Mouse (Mus musculus): Measurements from ENCODE around the gene Them7. TPM values are rescaled to one million over a fixed set of nuclear protein-coding genes. Genes with fewer than 3 reads are reported as not detected.

Them7 gene
- polyA plus RNA-seq, 1 experiment from 2014 or later = not detected

GRCm38 (mm10) chr2:105399085-105399891 is 175.2 kb downstream of the Them7 start, which contains the start of gene Rcn1:
Gene Rcn1 (minus strand): TSS chr2:105399319.
- no peaks in the 10 kb centered on the region for H3K36me3 ChIP-seq (ENCODE audit: control insufficient read depth, insufficient read depth)
- peak within 1 kb of the TSS; percentile 63 for H3K4me3 ChIP-seq (replicated peaks; ENCODE audit: low read length)
- H3K4me1 ChIP-seq (replicated peaks; ENCODE audit: control insufficient read depth, insufficient read depth, low read length) = peaks cover 10% of the 10 kb centered on the region; the same call in 1 of the 2 replicates
- WGBS = under 1% methylated on average over 56 of the region's 57 CpGs
- peak within 1 kb of the TSS; percentile 71 for H3K9ac ChIP-seq (replicated peaks; ENCODE audit: low read depth, low read length)
- H3K27me3 ChIP-seq (replicated peaks; ENCODE audit: control insufficient read depth, insufficient read depth, low read length) = no peaks in the 10 kb centered on the region
- peak within 1 kb of the TSS; percentile 80 for H3K4me2 ChIP-seq (ENCODE audit: low read length)
- peak; percentile 93 for ATAC-seq
- peak within 1 kb of the TSS; percentile 29 for H3K27ac ChIP-seq (ENCODE audit: low read length)
- H3K9me3 ChIP-seq (ENCODE audit: control insufficient read depth, low read length) = no peaks in the 10 kb centered on the region

GRCm38 (mm10) chr2:105400558-105400957 is 176.4 kb downstream of the Them7 start:
- Histone ChIP-seq H3K4me1 (replicated peaks; ENCODE audit: control insufficient read depth, insufficient read depth, low read length) (peaks cover 10% of the 10 kb centered on the region; the same call in 1 of the 2 replicates), H3K9me3 (ENCODE audit: control insufficient read depth, low read length) (no peaks in the 10 kb centered on the region), H3K27ac (ENCODE audit: low read length) (no peak overlapping the region), H3K36me3 (ENCODE audit: control insufficient read depth, insufficient read depth) (no peaks in the 10 kb centered on the region), H3K9ac (replicated peaks; ENCODE audit: low read depth, low read length) (no peak overlapping the region), H3K27me3 (replicated peaks; ENCODE audit: control insufficient read depth, insufficient read depth, low read length) (peaks cover 3% of the 10 kb centered on the region; the same call in 1 of the 2 replicates), H3K4me2 (ENCODE audit: low read length) (no peak overlapping the region), H3K4me3 (replicated peaks; ENCODE audit: low read length) (no peak overlapping the region)
- 88% methylated on average over 4 of the region's 4 CpGs for WGBS
- no peak for ATAC-seq

GRCm38 (mm10) chr2:105402180-105402579 is 178.1 kb downstream of the Them7 start:
- peaks cover 10% of the 10 kb centered on the region; the same call in 1 of the 2 replicates for H3K4me1 ChIP-seq (replicated peaks; ENCODE audit: control insufficient read depth, insufficient read depth, low read length)
- ATAC-seq = no peak
- no peak overlapping the region for H3K4me2 ChIP-seq (ENCODE audit: low read length)
- H3K9me3 ChIP-seq (ENCODE audit: control insufficient read depth, low read length) = no peaks in the 10 kb centered on the region
- no peak overlapping the region for H3K9ac ChIP-seq (replicated peaks; ENCODE audit: low read depth, low read length)
- 86% methylated on average over 2 of the region's 2 CpGs for WGBS
- H3K27ac ChIP-seq (ENCODE audit: low read length) = no peak overlapping the region
- H3K27me3 ChIP-seq (replicated peaks; ENCODE audit: control insufficient read depth, insufficient read depth, low read length) = peaks cover 3% of the 10 kb centered on the region; the same call in 1 of the 2 replicates
- no peaks in the 10 kb centered on the region for H3K36me3 ChIP-seq (ENCODE audit: control insufficient read depth, insufficient read depth)
- H3K4me3 ChIP-seq (replicated peaks; ENCODE audit: low read length) = no peak overlapping the region

- H3K4me3 ChIP-seq (replicated peaks; ENCODE audit: low read length) = no peak overlapping the region
- no peak overlapping the region for H3K27ac ChIP-seq (ENCODE audit: low read length)
- no peaks in the 10 kb centered on the region for H3K4me1 ChIP-seq (replicated peaks; ENCODE audit: control insufficient read depth, insufficient read depth, low read length)
- H3K9me3 ChIP-seq (ENCODE audit: control insufficient read depth, low read length) = no peaks in the 10 kb centered on the region
- 40% methylated on average over 4 of the region's 4 CpGs for WGBS
- peaks cover 5% of the 10 kb centered on the region; the same call in 1 of the 2 replicates for H3K27me3 ChIP-seq (replicated peaks; ENCODE audit: control insufficient read depth, insufficient read depth, low read length)
- H3K4me2 ChIP-seq (ENCODE audit: low read length) = no peak overlapping the region
- H3K36me3 ChIP-seq (ENCODE audit: control insufficient read depth, insufficient read depth) = no peaks in the 10 kb centered on the region
- ATAC-seq = no peak
- no peak overlapping the region for H3K9ac ChIP-seq (replicated peaks; ENCODE audit: low read depth, low read length)
Measured at GRCm38 (mm10) chr2:105408511-105408910, 184.4 kb downstream of the Them7 start.

- ATAC-seq = no peak
- whole genome bisulfite sequencing = 94% methylated on average over 1 of the region's 1 CpGs
Measured at GRCm38 (mm10) chr2:105409253-105409652, 185.1 kb downstream of the Them7 start.

GRCm38 (mm10) chr2:105414309-105414708 is 190.2 kb downstream of the Them7 start:
- H3K27me3 ChIP-seq (replicated peaks; ENCODE audit: control insufficient read depth, insufficient read depth, low read length) = 0 out of 2 replicates have a peak, but pooled peaks cover 2% of the 10 kb centered on the region
- no peak overlapping the region for H3K4me2 ChIP-seq (ENCODE audit: low read length)
- WGBS = 90% methylated on average over 2 of the region's 2 CpGs
- H3K9me3 ChIP-seq (ENCODE audit: control insufficient read depth, low read length) = no peaks in the 10 kb centered on the region
- no peak overlapping the region for H3K9ac ChIP-seq (replicated peaks; ENCODE audit: low read depth, low read length)
- H3K4me1 ChIP-seq (replicated peaks; ENCODE audit: control insufficient read depth, insufficient read depth, low read length) = peaks cover 18% of the 10 kb centered on the region
- no peak overlapping the region for H3K27ac ChIP-seq (ENCODE audit: low read length)
- H3K36me3 ChIP-seq (ENCODE audit: control insufficient read depth, insufficient read depth) = no peaks in the 10 kb centered on the region
- no peak overlapping the region for H3K4me3 ChIP-seq (replicated peaks; ENCODE audit: low read length)
- ATAC-seq = no peak

More at GRCm38 (mm10) chr2:105409253-105409652, 185.1 kb downstream of the Them7 start:
- H3K4me2 ChIP-seq (ENCODE audit: low read length) = no peak overlapping the region
- H3K9ac ChIP-seq (replicated peaks; ENCODE audit: low read depth, low read length) = no peak overlapping the region
- no peak overlapping the region for H3K4me3 ChIP-seq (replicated peaks; ENCODE audit: low read length)
- no peak overlapping the region for H3K27ac ChIP-seq (ENCODE audit: low read length)
- H3K36me3 ChIP-seq (ENCODE audit: control insufficient read depth, insufficient read depth) = no peaks in the 10 kb centered on the region
- H3K27me3 ChIP-seq (replicated peaks; ENCODE audit: control insufficient read depth, insufficient read depth, low read length) = peaks cover 5% of the 10 kb centered on the region; the same call in 1 of the 2 replicates
- H3K4me1 ChIP-seq (replicated peaks; ENCODE audit: control insufficient read depth, insufficient read depth, low read length) = no peaks in the 10 kb centered on the region
- H3K9me3 ChIP-seq (ENCODE audit: control insufficient read depth, low read length) = no peaks in the 10 kb centered on the region

GRCm38 (mm10) chr2:105416046-105416659 is 192.0 kb downstream of the Them7 start:
- Histone ChIP-seq H3K9ac (replicated peaks; ENCODE audit: low read depth, low read length) (no peak overlapping the region), H3K4me1 (replicated peaks; ENCODE audit: control insufficient read depth, insufficient read depth, low read length) (peaks cover 18% of the 10 kb centered on the region), H3K36me3 (ENCODE audit: control insufficient read depth, insufficient read depth) (no peaks in the 10 kb centered on the region), H3K4me2 (ENCODE audit: low read length) (no peak overlapping the region), H3K4me3 (replicated peaks; ENCODE audit: low read length) (no peak overlapping the region), H3K27me3 (replicated peaks; ENCODE audit: control insufficient read depth, insufficient read depth, low read length) (0 out of 2 replicates have a peak, but pooled peaks cover 2% of the 10 kb centered on the region), H3K9me3 (ENCODE audit: control insufficient read depth, low read length) (no peaks in the 10 kb centered on the region), H3K27ac (ENCODE audit: low read length) (no peak overlapping the region; the same call in 1 of the 2 replicates)
- 48% methylated on average over 7 of the region's 7 CpGs for WGBS
- peak; percentile 80 for ATAC-seq

- Histone ChIP-seq H3K4me3 (replicated peaks; ENCODE audit: low read length) (no peak overlapping the region), H3K4me1 (replicated peaks; ENCODE audit: control insufficient read depth, insufficient read depth, low read length) (peaks cover 18% of the 10 kb centered on the region), H3K9me3 (ENCODE audit: control insufficient read depth, low read length) (no peaks in the 10 kb centered on the region), H3K9ac (replicated peaks; ENCODE audit: low read depth, low read length) (no peak overlapping the region), H3K27me3 (replicated peaks; ENCODE audit: control insufficient read depth, insufficient read depth, low read length) (0 out of 2 replicates have a peak, but pooled peaks cover 2% of the 10 kb centered on the region), H3K27ac (ENCODE audit: low read length) (peak overlapping the region; percentile 10; the same call in 1 of the 2 replicates), H3K4me2 (ENCODE audit: low read length) (no peak overlapping the region), H3K36me3 (ENCODE audit: control insufficient read depth, insufficient read depth) (no peaks in the 10 kb centered on the region)
- WGBS = 31% methylated on average over 8 of the region's 8 CpGs
- peak; percentile 67 for ATAC-seq
Measured at GRCm38 (mm10) chr2:105416660-105417348, 192.7 kb downstream of the Them7 start.

- Histone ChIP-seq H3K4me3 (replicated peaks; ENCODE audit: low read length) (no peak overlapping the region), H3K4me1 (replicated peaks; ENCODE audit: control insufficient read depth, insufficient read depth, low read length) (peaks cover 18% of the 10 kb centered on the region), H3K27me3 (replicated peaks; ENCODE audit: control insufficient read depth, insufficient read depth, low read length) (no peaks in the 10 kb centered on the region), H3K36me3 (ENCODE audit: control insufficient read depth, insufficient read depth) (no peaks in the 10 kb centered on the region), H3K9ac (replicated peaks; ENCODE audit: low read depth, low read length) (no peak overlapping the region), H3K27ac (ENCODE audit: low read length) (no peak overlapping the region), H3K9me3 (ENCODE audit: control insufficient read depth, low read length) (no peaks in the 10 kb centered on the region), H3K4me2 (ENCODE audit: low read length) (no peak overlapping the region)
- WGBS = 91% methylated on average over 5 of the region's 5 CpGs
- no peak for ATAC-seq
Measured at GRCm38 (mm10) chr2:105417663-105418062, 193.5 kb downstream of the Them7 start.
